Mouse (Mus musculus): ENCODE results near the gene Dock4.

Gene Dock4

DNA sequence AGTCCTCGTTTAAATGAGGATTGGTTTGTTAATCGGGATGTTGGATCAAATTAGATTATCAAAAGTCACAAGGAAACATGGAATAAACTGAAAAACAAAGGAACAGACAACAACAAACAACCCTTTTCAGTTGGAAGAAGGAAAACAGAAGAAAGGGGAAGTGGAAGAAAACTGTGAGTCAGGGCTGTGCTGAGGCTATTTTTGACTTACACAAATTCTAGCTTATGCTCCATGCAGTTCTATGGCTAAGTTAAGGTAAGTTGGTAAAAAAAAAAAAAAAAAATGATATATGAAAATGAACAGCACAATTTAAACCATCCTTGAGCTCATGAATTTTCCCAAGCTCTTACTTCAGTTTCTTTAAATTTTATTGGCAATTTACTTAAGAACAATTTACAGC, 191.7 kb downstream of the Dock4 start:
- in situ Hi-C loops (cut with MboI, MseI): no loop called here

DNA sequence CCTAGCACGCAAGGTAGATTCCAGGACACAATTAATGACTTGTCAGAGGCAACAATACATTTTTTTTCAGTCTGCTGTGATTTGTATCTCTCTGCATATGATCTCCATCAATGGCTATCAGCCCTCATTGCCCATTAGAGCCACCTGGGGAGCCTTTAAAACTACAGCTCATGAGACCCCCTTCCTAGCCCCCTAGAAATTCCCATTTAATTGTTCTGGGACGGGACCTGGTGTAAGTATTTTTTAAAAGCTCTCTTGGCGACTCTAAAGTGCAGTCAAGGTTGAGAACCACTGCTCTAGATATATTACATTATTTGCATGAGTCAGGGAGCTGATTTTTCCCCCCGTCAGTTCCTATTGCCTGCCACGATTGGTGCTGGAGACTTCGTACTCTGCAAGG, 200.1 kb downstream of the Dock4 start:
- in situ Hi-C loops (cut with MboI, MseI): no loop called here

DNA sequence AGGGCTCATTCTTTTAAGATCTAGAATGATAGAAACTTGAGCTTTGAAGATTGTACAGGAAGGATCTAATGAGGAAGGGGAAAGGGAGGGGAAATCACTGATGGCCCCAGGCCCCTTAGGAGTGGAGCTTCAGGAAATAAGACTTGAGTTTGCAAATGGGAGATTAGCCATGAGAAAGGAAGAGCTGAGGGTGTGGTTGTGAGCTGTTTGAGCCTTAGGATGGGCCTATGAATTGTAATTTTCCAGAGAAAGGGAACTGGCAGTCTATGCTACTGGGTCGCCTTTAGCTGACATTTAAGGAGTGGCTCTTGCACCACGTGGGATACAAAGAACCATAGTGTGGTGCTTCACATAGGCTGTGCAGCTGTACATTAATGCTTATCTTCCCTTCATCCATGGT, 208.6 kb downstream of the Dock4 start:
- in situ Hi-C loops (cut with MboI, MseI): no loop called here

DNA sequence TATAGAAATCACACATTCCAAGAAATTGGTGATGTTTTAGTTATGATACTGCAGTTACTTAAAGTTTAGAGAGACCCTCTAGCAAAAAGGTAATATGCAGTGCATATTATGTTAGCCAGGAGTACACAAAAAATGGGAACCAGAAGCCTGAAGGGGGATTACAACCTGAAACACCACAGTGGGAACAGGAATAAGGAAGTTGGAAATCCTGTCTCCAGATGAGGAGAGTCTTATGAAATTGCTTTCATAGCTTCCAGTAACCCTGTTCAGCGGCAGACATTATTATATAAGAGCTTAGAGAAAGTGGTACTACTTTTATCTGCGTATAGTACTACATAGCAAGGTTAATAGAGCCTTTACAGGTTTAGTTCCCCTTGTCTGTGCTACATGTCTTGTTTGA, 210.1 kb downstream of the Dock4 start:
- in situ Hi-C loops (cut with MboI, MseI): no loop called here

DNA sequence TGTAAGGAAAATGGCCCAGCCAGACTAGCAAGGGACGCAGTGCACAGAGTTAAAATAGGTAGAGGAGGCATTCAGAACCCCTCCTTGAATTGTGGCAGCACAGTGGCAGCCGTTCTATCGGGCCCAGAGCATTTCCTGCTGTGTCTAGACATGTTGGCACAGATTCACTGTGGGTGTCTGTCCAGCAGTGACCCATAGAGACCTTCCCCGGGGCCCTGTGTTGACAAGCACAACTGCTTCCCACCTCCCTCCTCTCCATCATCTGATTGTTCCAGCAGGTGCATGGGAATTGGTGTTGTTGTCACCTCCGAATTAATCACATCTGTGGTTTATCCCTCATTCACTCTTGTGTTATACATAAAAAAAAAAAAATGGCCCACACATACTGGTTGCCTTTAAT, 210.7 kb downstream of the Dock4 start:
- in situ Hi-C loops (cut with MboI, MseI): no loop called here

DNA sequence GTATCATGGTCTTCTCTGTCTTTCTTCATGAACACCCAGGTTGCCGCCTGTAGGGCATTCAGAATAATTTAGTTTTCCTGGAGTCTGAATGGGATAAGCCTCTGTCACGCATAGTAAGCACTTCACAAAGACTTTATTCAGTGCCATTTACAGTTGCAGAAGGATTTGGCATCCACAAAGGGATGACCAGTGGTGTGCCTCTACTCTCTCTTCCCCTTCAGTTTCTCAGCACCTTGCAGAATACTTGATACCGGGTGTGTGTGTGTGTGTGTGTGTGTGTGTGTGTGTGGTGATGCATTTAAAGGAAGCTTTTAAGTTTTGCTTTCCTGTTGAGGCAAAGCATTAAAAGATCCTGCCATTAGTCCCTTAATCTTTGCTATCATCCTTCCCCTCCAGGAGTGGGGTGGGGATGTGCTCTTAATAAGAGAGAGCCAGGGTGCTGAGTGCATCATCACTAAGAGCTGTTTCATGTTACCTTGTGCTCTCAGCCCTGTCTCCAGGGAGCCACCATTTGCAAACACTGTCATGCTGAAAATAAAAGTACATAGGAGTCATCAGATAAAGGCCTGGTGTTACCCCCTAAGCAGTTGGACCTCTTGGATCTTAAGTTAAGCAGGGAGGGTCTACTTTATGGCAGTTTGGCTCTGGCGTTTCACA, 211.6 kb downstream of the Dock4 start:
- in situ Hi-C loops (cut with MboI, MseI): no loop called here

DNA sequence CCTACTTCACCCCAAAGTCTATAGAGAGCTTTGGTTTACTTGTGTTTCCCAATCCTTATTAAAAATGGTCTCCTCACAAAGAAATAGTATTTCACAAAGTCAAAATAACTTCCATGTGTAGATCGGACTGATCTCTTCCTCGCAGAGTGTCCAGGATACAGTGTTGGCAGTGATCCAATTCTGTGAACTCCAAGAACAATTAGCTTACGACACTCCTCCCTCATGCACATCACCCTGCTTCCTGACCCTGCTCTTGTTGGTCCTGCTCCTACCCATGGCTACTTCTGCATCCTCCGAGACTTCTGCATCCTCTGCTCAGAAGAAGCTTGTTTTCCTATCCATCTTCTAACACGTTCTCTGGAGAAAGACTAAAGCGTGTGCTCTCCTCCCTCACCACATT, 213.9 kb downstream of the Dock4 start:
- in situ Hi-C loops (cut with MboI, MseI): no loop called here

DNA sequence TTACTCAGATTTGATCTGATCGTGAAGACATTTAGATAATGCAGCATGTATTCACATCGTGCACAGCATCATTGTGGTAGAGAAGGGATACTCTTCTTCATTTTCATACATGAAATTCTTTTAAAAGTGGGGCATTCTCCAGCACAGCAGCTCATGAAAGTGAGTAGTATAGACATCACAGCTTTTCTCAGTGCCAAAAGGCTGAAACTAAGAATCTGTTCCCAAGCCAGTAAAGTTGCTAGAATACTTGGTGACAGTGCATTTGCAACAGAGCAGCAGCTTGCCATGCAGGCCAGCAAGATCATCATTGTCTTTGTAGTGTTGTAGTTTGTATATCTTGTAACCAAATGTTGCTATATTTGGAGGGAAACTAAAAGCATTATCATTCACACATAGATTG, 223.7 kb downstream of the Dock4 start:
- in situ Hi-C loops (cut with MboI, MseI): no loop called here

DNA sequence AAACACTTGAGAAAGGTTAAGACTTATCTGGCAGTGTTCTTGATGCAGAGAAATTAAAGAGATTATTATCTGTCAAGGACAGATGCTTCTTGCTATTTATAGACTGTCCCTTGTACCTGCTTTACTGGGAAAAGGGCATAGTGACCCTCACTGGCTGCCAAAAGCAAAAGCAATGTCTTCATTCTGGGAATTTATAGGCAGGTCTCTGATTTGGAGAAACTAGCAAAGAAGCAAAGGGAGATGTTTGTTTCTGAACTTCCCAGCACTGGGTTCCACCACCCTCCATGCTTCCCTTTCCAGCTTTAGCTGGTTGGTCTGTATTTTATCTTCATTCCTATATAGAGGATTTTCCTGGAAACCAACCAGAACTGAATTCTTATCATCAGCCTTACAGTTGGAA, 225.0 kb downstream of the Dock4 start:
- in situ Hi-C loops (cut with MboI, MseI): no loop called here

DNA sequence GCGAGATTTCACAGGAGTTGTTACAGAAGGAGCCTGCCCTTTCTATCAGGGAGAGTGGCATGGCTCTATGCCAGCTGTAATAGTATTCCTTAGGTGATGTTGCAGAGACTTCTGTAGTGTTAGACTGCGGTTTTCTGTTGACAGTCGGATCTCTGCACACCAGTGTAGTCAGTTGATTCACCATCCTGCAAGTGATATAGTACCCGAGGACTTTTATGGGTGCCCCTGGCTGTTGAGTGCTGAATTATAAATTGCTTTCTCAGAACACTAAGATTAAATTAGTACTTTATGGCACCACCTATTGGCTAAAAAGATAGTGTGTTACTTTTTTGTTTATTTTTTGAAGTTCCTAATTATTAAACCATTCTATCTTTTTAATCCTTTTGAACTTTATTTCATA, 234.0 kb downstream of the Dock4 start:
- in situ Hi-C loops (cut with MboI, MseI): loop anchor here (5.0 kb wide), 2 partner anchors 227 to 422 kb away; no protein-coding TSS in a partner anchor

DNA sequence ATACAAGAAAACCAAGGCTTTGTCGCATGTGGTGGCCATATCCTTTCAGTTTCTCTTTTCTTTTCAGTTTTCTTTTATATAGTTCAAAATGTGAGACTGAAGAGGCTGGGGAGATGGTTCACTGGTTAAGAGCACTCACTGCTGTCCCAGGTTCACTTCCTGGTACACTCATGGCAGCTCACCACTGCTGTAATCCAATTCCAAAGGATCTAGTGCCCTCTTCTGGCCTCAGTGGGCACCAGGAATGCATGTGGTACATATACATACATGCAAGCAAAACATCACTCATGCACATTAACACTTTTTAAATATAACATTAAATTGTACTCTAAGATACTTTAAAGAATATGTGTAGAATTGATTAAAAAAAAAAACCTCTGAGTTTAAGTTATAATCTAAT, 234.8 kb downstream of the Dock4 start:
- in situ Hi-C loops (cut with MboI, MseI): loop anchor here (5.0 kb wide), 2 partner anchors 228 to 423 kb away; no protein-coding TSS in a partner anchor

DNA sequence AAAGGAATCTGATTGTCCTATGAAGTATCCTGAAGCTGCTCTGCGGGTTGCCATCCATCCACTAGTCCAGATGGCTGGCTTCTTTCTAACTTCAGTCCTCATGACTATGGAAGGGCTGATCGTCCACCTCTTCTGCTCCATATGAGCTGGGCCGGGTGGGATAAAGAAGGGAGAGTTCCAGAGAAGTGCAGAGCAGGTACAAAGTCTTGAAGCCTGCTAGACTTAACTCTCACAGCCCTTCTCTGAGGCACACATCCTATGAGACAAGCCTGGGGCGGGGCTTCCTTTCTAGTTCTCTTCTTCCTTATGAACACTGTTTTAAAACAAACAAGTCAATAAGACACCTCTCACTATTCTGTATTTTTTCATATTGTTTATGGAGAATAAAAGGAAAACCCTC, 245.7 kb downstream of the Dock4 start:
- in situ Hi-C loops (cut with MboI, MseI): no loop called here

DNA sequence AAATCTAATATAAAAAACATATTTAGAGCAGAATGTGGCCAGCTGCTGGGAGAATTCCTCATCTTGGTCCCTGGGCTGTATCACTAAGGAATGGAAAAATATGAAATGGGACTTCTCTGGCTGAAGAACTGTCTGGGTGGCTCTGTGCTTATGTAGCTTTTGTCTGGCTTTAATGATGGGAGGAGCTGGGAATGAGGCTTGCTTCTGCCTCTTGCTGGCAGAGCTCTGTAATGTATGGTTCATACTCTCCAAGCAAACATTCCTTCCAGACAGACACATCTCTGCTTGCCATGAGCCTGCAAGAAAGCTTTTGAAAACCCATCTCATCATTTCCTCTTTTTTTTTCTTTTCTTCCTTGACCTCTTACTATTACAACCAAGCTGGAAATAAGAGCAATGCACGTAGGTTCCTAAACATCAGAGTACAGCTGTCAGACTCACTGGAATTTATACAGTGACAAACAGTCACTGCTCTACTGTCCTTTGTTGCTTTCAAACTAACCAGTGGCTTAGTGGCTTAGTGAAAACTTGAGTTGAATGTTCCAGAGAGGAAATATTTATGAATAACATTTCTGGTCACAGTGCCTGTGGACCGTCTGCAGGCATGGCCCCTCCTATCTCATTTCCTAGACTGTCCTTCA, 248.4 kb downstream of the Dock4 start:
- in situ Hi-C loops (cut with MboI, MseI): no loop called here

DNA sequence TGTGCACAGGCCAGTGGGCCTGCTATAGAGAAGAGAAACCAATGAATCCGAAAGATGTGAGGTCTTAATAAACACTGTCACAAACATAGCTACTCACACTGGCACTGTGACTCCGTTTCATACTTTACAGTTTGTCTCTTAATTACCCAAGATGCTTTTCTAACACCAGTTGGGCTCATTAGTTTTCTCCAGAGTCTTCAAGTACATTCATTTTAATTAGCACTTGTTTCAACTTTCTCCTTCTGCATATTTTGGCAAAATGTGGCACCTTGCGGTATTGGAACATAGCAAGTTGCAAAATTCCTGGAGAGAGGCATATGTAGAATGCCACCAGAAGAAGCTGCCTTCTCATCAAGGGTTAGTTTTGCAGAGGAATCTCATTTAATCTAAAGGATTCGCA, 252.6 kb downstream of the Dock4 start:
- in situ Hi-C loops (cut with MboI, MseI): no loop called here

DNA sequence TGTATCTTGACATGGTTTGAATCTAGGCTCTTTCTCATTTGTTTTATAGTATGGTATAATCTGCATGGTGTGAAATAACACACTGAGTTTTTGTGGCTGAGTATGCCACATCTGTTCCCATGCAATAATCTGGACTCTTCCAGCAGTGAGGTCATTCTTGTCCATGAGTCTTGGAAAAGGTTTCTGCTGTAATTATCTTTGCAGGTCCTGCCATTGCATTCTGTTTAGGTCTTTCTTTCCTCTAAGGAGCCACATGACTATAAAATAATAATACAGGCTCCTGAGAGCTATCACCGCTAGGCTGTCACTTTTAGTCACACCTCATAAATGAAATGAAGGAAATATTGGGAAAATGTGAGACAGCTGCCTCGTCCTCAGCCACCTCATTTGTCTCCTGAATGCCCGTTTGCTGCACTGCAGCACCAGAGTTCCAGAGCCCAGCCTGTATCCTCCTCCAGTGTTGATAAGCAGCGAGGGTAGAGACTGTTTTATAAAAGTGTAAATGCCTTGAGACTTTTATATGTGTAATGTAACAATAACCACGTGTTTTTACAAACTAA, 256.6 kb downstream of the Dock4 start:
- in situ Hi-C loops (cut with MboI, MseI): no loop called here

DNA sequence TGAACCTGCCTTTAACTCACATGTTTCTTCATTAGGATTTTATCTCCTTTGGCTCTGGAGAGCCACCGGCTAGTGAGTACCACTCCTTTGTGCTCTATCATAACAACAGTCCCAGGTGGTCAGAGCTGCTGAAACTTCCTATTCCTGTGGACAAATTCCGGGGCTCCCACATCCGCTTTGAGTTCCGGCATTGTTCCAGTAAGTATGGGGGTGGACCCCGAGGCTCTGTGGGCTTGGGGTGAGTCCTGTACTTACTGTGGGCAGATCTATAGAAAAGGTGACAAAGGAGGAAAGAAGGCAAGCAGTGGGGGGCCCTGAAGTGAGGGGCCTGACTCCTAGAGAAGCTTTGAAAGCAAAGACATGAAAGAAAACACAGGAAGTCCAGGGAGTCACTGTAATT, 258.5 kb downstream of the Dock4 start:
- in situ Hi-C loops (cut with MboI, MseI): no loop called here

DNA sequence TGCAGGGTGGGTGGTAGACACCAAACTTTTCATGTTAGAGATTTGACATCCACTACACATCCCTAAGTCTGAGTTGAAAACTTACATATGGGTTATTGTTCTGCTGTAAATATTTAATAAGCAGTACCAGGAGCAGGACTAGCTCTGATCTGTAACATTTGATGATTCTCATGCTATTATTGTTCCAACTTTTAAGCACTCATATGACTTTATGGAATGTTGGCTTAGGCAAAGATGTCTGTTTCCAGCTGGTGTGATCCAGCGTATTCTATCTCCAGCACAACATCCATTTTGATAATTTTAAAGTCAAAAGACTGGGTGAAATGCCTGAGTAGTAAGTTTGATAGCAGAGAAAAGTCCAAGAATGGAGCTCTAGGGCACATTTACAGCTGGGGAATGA, 261.4 kb downstream of the Dock4 start:
- in situ Hi-C loops (cut with MboI, MseI): no loop called here

DNA sequence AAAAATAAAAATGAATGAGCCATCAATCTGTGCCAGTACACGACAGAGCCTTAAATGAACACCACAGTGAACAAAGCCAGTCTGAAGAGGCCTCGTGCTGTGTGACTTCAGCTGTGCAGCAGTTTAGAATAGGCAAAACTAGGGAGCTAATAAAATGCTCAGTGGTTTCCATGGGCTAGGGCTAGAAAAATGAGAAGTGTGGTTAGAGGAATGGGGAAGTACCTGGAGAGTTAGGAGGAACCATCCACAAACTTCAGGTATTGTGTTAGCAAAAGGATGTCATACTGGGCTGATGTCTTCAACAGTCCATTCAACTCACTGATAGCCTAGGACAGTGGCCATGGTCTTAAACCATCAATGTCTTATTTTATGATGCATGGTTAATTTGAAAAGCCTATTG, 263.3 kb downstream of the Dock4 start:
- in situ Hi-C loops (cut with MboI, MseI): no loop called here

DNA sequence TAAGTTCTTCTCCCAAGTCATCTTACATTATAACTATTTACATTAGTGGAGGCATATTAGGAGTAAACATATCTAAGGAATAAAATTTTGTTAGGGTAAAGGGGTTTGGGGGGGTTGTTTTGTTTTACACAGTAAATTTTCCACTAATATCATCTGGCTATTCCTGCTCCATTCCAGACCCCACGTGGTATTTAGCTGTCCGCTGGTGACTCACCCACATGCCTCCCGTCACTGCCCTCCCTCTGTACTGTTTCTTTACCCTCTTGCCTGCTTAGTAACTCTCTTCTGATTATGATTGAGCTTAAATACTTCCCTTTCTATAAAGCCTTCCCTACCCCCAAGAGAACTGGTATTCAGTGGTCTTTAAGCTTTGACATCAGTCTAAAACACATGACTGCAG, 266.5 kb downstream of the Dock4 start:
- in situ Hi-C loops (cut with MboI, MseI): no loop called here

DNA sequence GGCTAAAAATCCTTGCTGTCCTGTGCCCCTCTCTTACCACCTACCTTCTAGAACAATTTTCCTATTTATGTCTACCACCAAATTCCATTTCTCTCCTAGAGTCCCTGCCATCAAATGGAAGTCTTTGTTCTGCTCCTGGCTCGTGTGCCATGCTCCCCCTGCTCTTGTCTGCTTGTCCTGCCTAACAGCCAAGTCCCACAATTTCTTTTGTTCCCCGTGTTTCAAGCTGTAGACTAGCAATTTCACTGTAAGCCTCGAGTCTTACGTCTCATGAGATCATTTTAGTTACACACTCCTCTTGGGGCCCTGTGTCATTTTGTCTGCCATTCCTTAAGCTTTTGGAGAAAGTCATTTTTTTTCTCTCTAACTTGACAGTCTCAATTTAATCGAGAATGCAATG, 268.5 kb downstream of the Dock4 start:
- in situ Hi-C loops (cut with MboI, MseI): no loop called here

DNA sequence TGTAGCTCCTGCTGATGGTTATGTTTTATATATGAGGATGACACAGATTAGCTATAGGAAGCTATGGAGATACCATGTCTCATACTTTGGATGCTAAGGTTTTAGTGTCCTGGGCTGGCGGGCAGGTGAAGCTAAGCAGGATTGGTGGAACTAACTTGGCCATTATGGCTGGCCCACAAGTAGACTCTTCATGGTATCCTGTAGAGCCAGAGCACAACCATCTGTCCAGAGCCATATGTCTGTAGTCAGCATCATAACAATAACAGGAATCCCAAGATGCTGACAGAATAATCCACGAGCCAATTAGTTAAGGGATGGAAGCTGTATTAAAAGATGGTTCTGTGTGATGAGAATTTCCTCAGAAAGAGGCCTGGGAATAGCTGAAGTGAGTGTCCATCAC, 269.4 kb downstream of the Dock4 start:
- in situ Hi-C loops (cut with MboI, MseI): no loop called here

DNA sequence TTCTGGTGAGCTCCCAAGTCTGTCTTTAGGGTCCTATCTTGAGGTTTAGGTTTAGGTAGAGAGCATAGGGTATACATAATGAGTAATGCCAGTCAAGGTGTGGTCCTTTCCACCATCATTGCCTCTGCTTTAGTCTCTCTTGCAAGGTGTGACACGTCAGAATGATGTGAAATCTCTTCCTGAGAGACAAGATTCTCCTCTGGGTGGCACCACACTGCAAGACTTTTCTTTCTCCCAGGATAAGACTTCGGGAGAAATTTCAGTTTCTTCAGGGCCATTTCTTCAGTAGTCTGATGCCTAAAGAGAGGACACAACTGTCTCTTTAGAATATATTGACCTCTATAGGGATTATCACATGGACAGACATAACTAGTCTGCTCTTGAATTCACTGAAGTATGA, 282.6 kb downstream of the Dock4 start:
- in situ Hi-C loops (cut with MboI, MseI): no loop called here

DNA sequence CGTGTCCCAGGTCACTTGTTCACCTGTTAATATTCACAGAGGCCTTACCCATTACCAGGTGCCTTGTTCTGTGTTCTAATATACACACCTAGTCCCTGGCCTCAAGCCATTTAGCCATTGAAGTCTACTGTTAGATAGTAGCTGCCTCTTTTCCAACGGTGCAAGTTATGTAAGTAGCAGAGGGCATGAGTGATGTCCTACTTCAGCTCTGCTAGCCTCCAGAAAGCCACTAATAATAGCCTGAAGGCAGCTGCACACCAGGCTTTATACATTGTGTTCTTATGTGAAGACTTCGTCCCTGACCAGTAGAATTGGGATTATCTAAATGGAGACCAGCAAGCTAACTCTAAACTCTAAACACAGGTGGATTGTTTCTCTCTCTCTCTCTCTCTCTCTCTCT, 285.0 kb downstream of the Dock4 start:
- in situ Hi-C loops (cut with MboI, MseI): no loop called here

Measured in regulatory T cell (primary cell).